25 mouse cellular contexts compared by ENCODE assay signal in genomic region chr1:36315776-36316100, GRCm38 (mm10). TPM values are rescaled to one million over a fixed set of nuclear protein-coding genes. Genes with fewer than 3 reads are reported as not detected.
"Had no signal": no experiment of that assay in that cellular context is flagged by ENCODE, and none has a peak within 500 bp of the region (broad histone marks: within the 10 kb centered on the region; RNA-seq: fewer than 3 reads in every experiment).

No protein-coding gene starts in this region.

- H3K9me3 ChIP-seq: limb, embryonic 10.5 days; limb, embryonic 13.5 days; liver, embryonic 12.5 days; liver, embryonic 15.5 days; lung, embryonic 15.5 days; midbrain, embryonic 12.5 days had no signal

- H3K4me1 ChIP-seq: limb, embryonic 10.5 days; limb, embryonic 13.5 days; liver, embryonic 12.5 days; liver, embryonic 15.5 days; lung, embryonic 15.5 days; midbrain, embryonic 12.5 days had no signal

- H3K27ac ChIP-seq: limb, embryonic 10.5 days; limb, embryonic 13.5 days; liver, embryonic 12.5 days; liver, embryonic 15.5 days; lung, embryonic 15.5 days; midbrain, embryonic 12.5 days had no signal

- H3K36me3 ChIP-seq: liver, embryonic 15.5 days; lung, embryonic 15.5 days; midbrain, embryonic 12.5 days had no signal

- H3K4me3 ChIP-seq: limb, embryonic 10.5 days; limb, embryonic 13.5 days; liver, embryonic 12.5 days; liver, embryonic 15.5 days; lung, embryonic 15.5 days; midbrain, embryonic 12.5 days had no signal

- H3K9ac ChIP-seq: limb, embryonic 13.5 days; liver, embryonic 12.5 days; liver, embryonic 15.5 days; lung, embryonic 15.5 days; midbrain, embryonic 12.5 days had no signal

- DNase-seq: kidney, adult 11 months; kidney, adult 9 months; kidney, postnatal 14 days; kidney, postnatal 4 days; layer of hippocampus, adult 9-11 months; liver; lung, adult 18-20 months; lung, postnatal 14 days; lung, postnatal 4 days; thymus, adult 18-20 months; thymus, postnatal 36 days had no signal

- H3K27me3 ChIP-seq: limb, embryonic 13.5 days; lung, embryonic 15.5 days had no signal

RNA-seq across cellular contexts. Expression of gene Fer1l5, which starts 56.4 kb away (rescaled TPM):
- total RNA-seq: layer of hippocampus, adult 18-20 months; layer of hippocampus, postnatal 25 days; left cerebral cortex, adult 18-20 months; left cerebral cortex, postnatal 25 days; megakaryocyte-erythroid progenitor cell, adult 5-6 weeks; monocyte, adult 5-6 weeks had no signal
- polyA plus RNA-seq: small intestine, adult 2 months; spleen, adult 2 months had no signal
